Mouse (Mus musculus): ENCODE data around the gene Clec16a. TPM values are rescaled to one million over a fixed set of nuclear protein-coding genes. Genes with fewer than 3 reads are reported as not detected.

Gene Clec16a
- polyA plus RNA-seq, 1 experiment: 6.3 TPM

GRCm38 (mm10) chr16:10536961-10537360 lies 8.2 kb upstream of the Clec16a start:
- 78% methylated on average over 3 of the region's 3 CpGs for WGBS
- TF ChIP-seq CTCF (IDR thresholded peaks at IDR 0.05; ENCODE audit: control insufficient read depth, insufficient read depth, low read length) (no peak), POLR2A (IDR thresholded peaks at IDR 0.05; ENCODE audit: borderline replicate concordance, control insufficient read depth, low read depth, low read length) (no peak)
- Histone ChIP-seq H3K4me3 (replicated peaks; ENCODE audit: control insufficient read depth, low read depth, low read length) (no peak overlapping the region), H3K4me1 (ENCODE audit: control insufficient read depth, insufficient read depth, low read length) (peaks cover 2% of the 10 kb centered on the region; the same call in 1 of the 2 replicates), H3K27ac (ENCODE audit: control insufficient read depth, insufficient read depth, low read depth, low read length, poor library complexity) (no peak overlapping the region)

GRCm38 (mm10) chr16:10540763-10541597 lies 4.2 kb upstream of the Clec16a start:
- Histone ChIP-seq H3K4me3 (replicated peaks; ENCODE audit: control insufficient read depth, low read depth, low read length) (no peak overlapping the region), H3K27ac (ENCODE audit: control insufficient read depth, insufficient read depth, low read depth, low read length, poor library complexity) (no peak overlapping the region), H3K4me1 (ENCODE audit: control insufficient read depth, insufficient read depth, low read length) (peaks cover 4% of the 10 kb centered on the region)
- no peak for TF ChIP-seq POLR2A (IDR thresholded peaks at IDR 0.05; ENCODE audit: borderline replicate concordance, control insufficient read depth, low read depth, low read length)
- TF ChIP-seq CTCF (IDR thresholded peaks at IDR 0.05; ENCODE audit: control insufficient read depth, insufficient read depth, low read length): no peak
- WGBS: 59% methylated on average over 16 of the region's 16 CpGs

- 13% methylated on average over 7 of the region's 7 CpGs for WGBS
- Histone ChIP-seq H3K27ac (ENCODE audit: control insufficient read depth, insufficient read depth, low read depth, low read length, poor library complexity) (no peak overlapping the region), H3K4me1 (ENCODE audit: control insufficient read depth, insufficient read depth, low read length) (peaks cover 4% of the 10 kb centered on the region), H3K4me3 (replicated peaks; ENCODE audit: control insufficient read depth, low read depth, low read length) (peak overlapping the region; percentile 2)
- TF ChIP-seq POLR2A (IDR thresholded peaks at IDR 0.05; ENCODE audit: borderline replicate concordance, control insufficient read depth, low read depth, low read length) (no peak), CTCF (IDR thresholded peaks at IDR 0.05; ENCODE audit: control insufficient read depth, insufficient read depth, low read length) (no peak)
These were observed 3.6 kb upstream of the Clec16a start for GRCm38 (mm10) chr16:10541598-10541930.

GRCm38 (mm10) chr16:10542266-10542665 lies 2.9 kb upstream of the Clec16a start:
- 4% methylated on average over 22 of the region's 22 CpGs for WGBS
- TF ChIP-seq POLR2A (IDR thresholded peaks at IDR 0.05; ENCODE audit: borderline replicate concordance, control insufficient read depth, low read depth, low read length) (no peak), CTCF (IDR thresholded peaks at IDR 0.05; ENCODE audit: control insufficient read depth, insufficient read depth, low read length) (no peak)
- H3K4me1 ChIP-seq (ENCODE audit: control insufficient read depth, insufficient read depth, low read length): peaks cover 4% of the 10 kb centered on the region
- H3K27ac ChIP-seq (ENCODE audit: control insufficient read depth, insufficient read depth, low read depth, low read length, poor library complexity): peak overlapping the region; percentile 7; the same call in 1 of the 2 replicates
- peak overlapping the region; percentile 82 for H3K4me3 ChIP-seq (replicated peaks; ENCODE audit: control insufficient read depth, low read depth, low read length)

- under 1% methylated on average over 58 of the region's 61 CpGs for WGBS
These were observed 2.3 kb upstream of the Clec16a start, which contains the start of gene Dexi for GRCm38 (mm10) chr16:10542698-10543365. Dexi (minus strand) TSS chr16:10543054.

GRCm38 (mm10) chr16:10546865-10547264 lies 1.7 kb downstream of the Clec16a start:
- TF ChIP-seq CTCF (IDR thresholded peaks at IDR 0.05; ENCODE audit: control insufficient read depth, insufficient read depth, low read length): no peak
- TF ChIP-seq POLR2A (IDR thresholded peaks at IDR 0.05; ENCODE audit: borderline replicate concordance, control insufficient read depth, low read depth, low read length): no peak
- WGBS: 65% methylated on average over 3 of the region's 3 CpGs
- peaks cover 3% of the 10 kb centered on the region for H3K4me1 ChIP-seq (ENCODE audit: control insufficient read depth, insufficient read depth, low read length)
- no peak overlapping the region for H3K27ac ChIP-seq (ENCODE audit: control insufficient read depth, insufficient read depth, low read depth, low read length, poor library complexity)
- H3K4me3 ChIP-seq (replicated peaks; ENCODE audit: control insufficient read depth, low read depth, low read length): no peak overlapping the region

More at GRCm38 (mm10) chr16:10542698-10543365, 2.3 kb upstream of the Clec16a start, which contains the start of gene Dexi:
- H3K4me1 ChIP-seq (ENCODE audit: control insufficient read depth, insufficient read depth, low read length): peaks cover 4% of the 10 kb centered on the region
- peak within 1 kb of the TSS; percentile 82 for H3K4me3 ChIP-seq (replicated peaks; ENCODE audit: control insufficient read depth, low read depth, low read length)
- peak within 1 kb of the TSS; percentile 46; the same call in 1 of the 2 replicates for H3K27ac ChIP-seq (ENCODE audit: control insufficient read depth, insufficient read depth, low read depth, low read length, poor library complexity)
- peak; percentile 98 for TF ChIP-seq POLR2A (IDR thresholded peaks at IDR 0.05; ENCODE audit: borderline replicate concordance, control insufficient read depth, low read depth, low read length)
- no peak for TF ChIP-seq CTCF (IDR thresholded peaks at IDR 0.05; ENCODE audit: control insufficient read depth, insufficient read depth, low read length)

- Histone ChIP-seq H3K4me3 (replicated peaks; ENCODE audit: control insufficient read depth, low read depth, low read length) (no peak overlapping the region), H3K27ac (ENCODE audit: control insufficient read depth, insufficient read depth, low read depth, low read length, poor library complexity) (no peak overlapping the region), H3K4me1 (ENCODE audit: control insufficient read depth, insufficient read depth, low read length) (no peaks in the 10 kb centered on the region; the same call in 1 of the 2 replicates)
- TF ChIP-seq POLR2A (IDR thresholded peaks at IDR 0.05; ENCODE audit: borderline replicate concordance, control insufficient read depth, low read depth, low read length) (no peak), CTCF (IDR thresholded peaks at IDR 0.05; ENCODE audit: control insufficient read depth, insufficient read depth, low read length) (no peak)
- WGBS: 76% methylated on average over 3 of the region's 3 CpGs
These were observed 3.8 kb downstream of the Clec16a start for GRCm38 (mm10) chr16:10548938-10549337.

- H3K4me1 ChIP-seq (ENCODE audit: control insufficient read depth, insufficient read depth, low read length): no peaks in the 10 kb centered on the region; the same call in 1 of the 2 replicates
These were observed 4.5 kb downstream of the Clec16a start for GRCm38 (mm10) chr16:10549600-10549999.

More at GRCm38 (mm10) chr16:10549600-10549999, 4.5 kb downstream of the Clec16a start:
- Histone ChIP-seq H3K27ac (ENCODE audit: control insufficient read depth, insufficient read depth, low read depth, low read length, poor library complexity) (no peak overlapping the region), H3K4me3 (replicated peaks; ENCODE audit: control insufficient read depth, low read depth, low read length) (no peak overlapping the region)
- WGBS: 79% methylated on average over 2 of the region's 2 CpGs
- TF ChIP-seq CTCF (IDR thresholded peaks at IDR 0.05; ENCODE audit: control insufficient read depth, insufficient read depth, low read length): no peak
- TF ChIP-seq POLR2A (IDR thresholded peaks at IDR 0.05; ENCODE audit: borderline replicate concordance, control insufficient read depth, low read depth, low read length): no peak
